Mouse (Mus musculus) left cerebral cortex, postnatal 14 days (tissue): ENCODE measurements around the gene Grb2. TPM values are rescaled to one million over a fixed set of nuclear protein-coding genes. Genes with fewer than 3 reads are reported as not detected.

ENCODE experiments used
- DNase-seq, 2 experiments: peaks; one replicate each; pipeline ENCODE4 v3.0.0; 2021 to 2022; ENCODE audit warnings: low spot score in 2 of 2, mixed read lengths in 1 of 2
- intact Hi-C: fragments of 180-260 bp; cut with DNase I; formaldehyde crosslinking; loops from one replicate; pipeline ENCODE4 v1.15.1; 2025
- total RNA-seq, 2 experiments: library from RNA; stranded (reverse); gene quantifications; 2 replicates each; pipeline ENCODE4 v1.2.3; 2021

The Grb2 gene
- total RNA-seq, 2 experiments from 2014 or later = 183 to 190 TPM

GRCm38 (mm10) chr11:115598309-115598708 lies 110.1 kb downstream of the Grb2 start:
- intact Hi-C loops = no loop called here
- no peak for DNase-seq

- no peak for DNase-seq
- intact Hi-C loops = no loop called here
Measured at GRCm38 (mm10) chr11:115595209-115595608, 113.2 kb downstream of the Grb2 start.

Other genes starting within 250 kb of the Grb2 start
- under 1 TPM in 1 of 2 experiments, not detected in 1; 0.15 TPM for gene Slc16a5, start 246.1 kb downstream of the Grb2 start, total RNA-seq
- 10 to 100 TPM in 1 of 2 experiments, 1 to 10 TPM in 1; 9.7 to 10.1 TPM for gene Armc7, start 232.9 kb downstream of the Grb2 start, total RNA-seq
- 10 to 100 TPM; 75.9 TPM for gene Nt5c, start 216.7 kb downstream of the Grb2 start, total RNA-seq
- gene Jpt1, start 194.2 kb downstream of the Grb2 start, total RNA-seq = 100 to 1,000 TPM; 206 TPM
- 100 to 1,000 TPM; 338 to 354 TPM for gene Sumo2, start 172.3 kb downstream of the Grb2 start, total RNA-seq
- 10 to 100 TPM; 39.6 to 47.4 TPM for gene Nup85, start 144.2 kb downstream of the Grb2 start, total RNA-seq
- 10 to 100 TPM; 47.4 to 49.8 TPM for gene Mrps7, start 104.7 kb downstream of the Grb2 start, total RNA-seq
- 10 to 100 TPM; 68.3 to 75.5 TPM for gene Gga3, start 104.5 kb downstream of the Grb2 start, total RNA-seq
- gene Mif4gd, start 95.6 kb downstream of the Grb2 start, total RNA-seq = 10 to 100 TPM; 14.8 to 17.4 TPM
- gene Slc25a19, start 80.3 kb downstream of the Grb2 start, total RNA-seq = 10 to 100 TPM; 55.1 to 58.1 TPM
- gene Tmem94, start 56.8 kb upstream of the Grb2 start, total RNA-seq = 10 to 100 TPM; 48.1 to 51.4 TPM
- gene Caskin2, start 105.0 kb upstream of the Grb2 start, total RNA-seq = 10 to 100 TPM; 18.7 to 21.3 TPM
- gene Tsen54, start 106.1 kb upstream of the Grb2 start, total RNA-seq = 10 to 100 TPM; 12.7 to 15.3 TPM
- gene Llgl2, start 115.5 kb upstream of the Grb2 start, total RNA-seq = 1 to 10 TPM; 2.8 to 3.4 TPM
- under 1 TPM; 0.13 to 0.17 TPM for gene Myo15b, start 149.8 kb upstream of the Grb2 start, total RNA-seq
- gene Smim5, start 191.4 kb upstream of the Grb2 start, total RNA-seq = under 1 TPM in 1 of 2 experiments, not detected in 1; 0.33 TPM
- not detected for gene Smim6, start 203.4 kb upstream of the Grb2 start, total RNA-seq
- 10 to 100 TPM; 43.2 to 50.7 TPM for gene Sap30bp, start 224.7 kb upstream of the Grb2 start, total RNA-seq
- 10 to 100 TPM; 19.8 to 22.4 TPM for gene Recql5, start 224.9 kb upstream of the Grb2 start, total RNA-seq